Mouse (Mus musculus) frontal cortex, postnatal 14 days (tissue): ENCODE results near the gene Vmn2r16.

ENCODE experiments used
- DNase-seq, 2 experiments: peaks; one replicate each; pipeline ENCODE4 v3.0.0; 2022; ENCODE audit warnings: low spot score in 2 of 2

Vmn2r16 gene

GRCm38 (mm10) chr5:109329862-109330261 lies at the start of gene Vmn2r16:
Gene Vmn2r16, plus strand, starts transcription at chr5:109330162.
- DNase-seq, result no peak

- no peak for DNase-seq
These were observed 35.3 kb upstream of the Vmn2r16 start for GRCm38 (mm10) chr5:109294655-109295054.

- DNase-seq, result no peak
These were observed 32.4 kb upstream of the Vmn2r16 start, which contains the start of gene Vmn2r15 for GRCm38 (mm10) chr5:109297544-109297943. Gene Vmn2r15, minus strand, starts transcription at chr5:109297644.

GRCm38 (mm10) chr5:109419388-109419787 lies 89.4 kb downstream of the Vmn2r16 start, which contains the start of gene Vmn2r17:
Gene Vmn2r17, plus strand, starts transcription at chr5:109419688.
- DNase-seq, result no peak
